Mouse (Mus musculus) limb, embryonic 14.5 days (tissue): Measurements from ENCODE around the gene Arhgef3. TPM values are rescaled to one million over a fixed set of nuclear protein-coding genes. Genes with fewer than 3 reads are reported as not detected.

Source experiments
- ATAC-seq: fragments of 200-750 bp; cut with Nextera tagmentation; 2 replicates; pipeline ENCODE4 v1.8.0; 2017; ENCODE audit warnings: low read depth, moderate number of reproducible peaks, moderate TSS enrichment; ENCODE audit not compliant: low FRiP score
- DNase-seq: peaks from one replicate; pipeline ENCODE4 v3.0.0-alpha.2; 2015; ENCODE audit warnings: low spot score
- H3K27ac ChIP-seq: fragments of 300-500 bp; sonication (generic); replicated peaks from 2 replicates; pipeline ENCODE4 v1.5.1; 2014; ENCODE audit warnings: low read depth, mild to moderate bottlenecking, low read length, moderate library complexity, mixed read lengths
- H3K27me3 ChIP-seq: fragments of 300-500 bp; sonication (generic); 2 replicates; pipeline ENCODE4 v1.6.1; 2014; ENCODE audit warnings: low read length, mixed read lengths; ENCODE audit not compliant: control insufficient read depth, insufficient read depth
- H3K36me3 ChIP-seq: fragments of 300-500 bp; sonication (generic); 2 replicates; pipeline ENCODE4 v1.6.1; 2014; ENCODE audit warnings: mild to moderate bottlenecking, low read length, moderate library complexity, mixed read lengths; ENCODE audit not compliant: control insufficient read depth, insufficient read depth
- H3K4me1 ChIP-seq: fragments of 300-500 bp; sonication (generic); 2 replicates; pipeline ENCODE4 v1.6.1; 2014; ENCODE audit warnings: antibody characterized with exemption, low read length, mixed read lengths; ENCODE audit not compliant: control insufficient read depth, insufficient read depth
- H3K4me2 ChIP-seq: fragments of 300-500 bp; sonication (generic); replicated peaks from 2 replicates; pipeline ENCODE4 v1.6.1; 2014; ENCODE audit warnings: low read depth, mild to moderate bottlenecking, low read length, moderate library complexity; ENCODE audit not compliant: severe bottlenecking
- H3K4me3 ChIP-seq: fragments of 300-500 bp; sonication (generic); replicated peaks from 2 replicates; pipeline ENCODE4 v1.5.1; 2014; ENCODE audit warnings: low read length
- H3K9ac ChIP-seq: fragments of 300-500 bp; sonication (generic); 2 replicates; pipeline ENCODE4 v1.6.1; 2014; ENCODE audit warnings: mild to moderate bottlenecking, low read depth, low read length, moderate library complexity; ENCODE audit not compliant: severe bottlenecking
- H3K9me3 ChIP-seq: fragments of 300-500 bp; sonication (generic); 2 replicates; pipeline ENCODE4 v1.6.1; 2016; ENCODE audit warnings: low read length; ENCODE audit not compliant: control insufficient read depth
- POLR2A ChIP-seq: fragments of 200-500 bp; IDR thresholded peaks from 2 replicates; pipeline ENCODE4 v1.8.0; 2012; ENCODE audit warnings: inconsistent platforms, mild to moderate bottlenecking, moderate library complexity, borderline replicate concordance; ENCODE audit not compliant: insufficient read depth, insufficient read length; ENCODE audit errors: extremely low read depth
- WGBS: fragments of 180-500 bp; shearing (Covaris S2); extraction: QIAGEN DNeasy Blood & Tissue Kit; methylation state at CpG from one replicate; pipeline ENCODE4 v1.1.7; 2014; 5-methylcytosine and 5-hydroxymethylcytosine counted together
- polyA plus RNA-seq, 2 experiments: library from polyadenylated mRNA; depleted of rRNA in 1 of 2; stranded (reverse) in 1 of 2; unstranded in 1 of 2; fragments of >200 nt; fragmentation: Nextera tagmentation in 1 of 2; extraction: Ambion mirVana in 1 of 2; gene quantifications; 2 replicates each; pipeline versions ENCODE4 v1.2.1 to v1.2.3; 2012 to 2014

The Arhgef3 gene
- polyA plus RNA-seq, 2 experiments: 14.3 to 22.5 TPM

DNA sequence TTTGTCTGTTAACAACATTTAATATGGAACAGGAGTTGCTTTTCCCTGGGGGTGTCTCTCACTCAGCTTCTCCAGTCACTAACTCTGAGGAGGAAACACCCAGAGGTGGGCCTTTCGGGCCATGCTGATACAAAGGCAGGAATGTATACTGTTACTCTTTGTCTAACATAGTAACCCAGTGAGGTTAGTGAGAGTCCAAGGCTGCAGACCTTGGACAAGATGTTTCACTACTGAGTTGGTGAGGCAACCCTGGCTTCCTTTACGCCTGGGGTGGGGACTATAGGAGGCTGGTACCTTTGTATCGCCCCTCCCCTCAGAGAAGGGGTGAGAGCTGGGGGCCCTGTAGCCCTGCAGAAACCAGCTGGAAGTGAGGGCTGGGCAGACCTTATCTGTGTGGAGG is 7.9 kb downstream of the Arhgef3 start:
- no peak for ATAC-seq
- H3K27ac ChIP-seq: no peak overlapping the region
- DNase-seq: no peak
- H3K27me3 ChIP-seq: no peaks in the 10 kb centered on the region
- H3K4me2 ChIP-seq: no peak overlapping the region
- TF ChIP-seq POLR2A: no peak
- no peak overlapping the region for H3K9ac ChIP-seq
- WGBS: 62% methylated on average over 3 of the region's 3 CpGs
- H3K36me3 ChIP-seq: no peaks in the 10 kb centered on the region
- H3K4me1 ChIP-seq: peaks cover 7% of the 10 kb centered on the region
- no peak overlapping the region for H3K4me3 ChIP-seq
- H3K9me3 ChIP-seq: no peaks in the 10 kb centered on the region

DNA sequence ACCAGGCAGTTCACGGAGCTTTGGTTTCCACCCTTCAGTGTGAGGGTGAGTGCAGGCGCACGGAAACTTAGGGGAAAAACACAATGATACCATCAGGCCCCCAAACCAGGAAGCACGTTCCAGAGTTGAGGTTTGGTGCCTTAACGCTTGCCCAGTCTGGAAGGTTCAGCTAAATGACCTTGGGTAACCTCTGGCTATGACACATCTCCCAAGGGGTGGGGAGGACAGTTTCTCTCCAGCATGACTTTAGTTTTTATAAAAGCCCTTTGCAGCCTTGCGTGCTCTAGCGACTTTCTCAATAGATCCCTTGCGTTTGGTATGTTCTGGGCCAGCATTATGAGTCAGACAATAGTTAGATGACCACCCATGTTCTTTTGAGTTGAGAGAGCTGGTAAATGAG is 8.8 kb downstream of the Arhgef3 start:
- 47% methylated on average over 8 of the region's 8 CpGs for WGBS
- Histone ChIP-seq H3K9ac (no peak overlapping the region), H3K27me3 (no peaks in the 10 kb centered on the region), H3K4me1 (peaks cover 7% of the 10 kb centered on the region), H3K9me3 (no peaks in the 10 kb centered on the region), H3K4me3 (no peak overlapping the region), H3K27ac (no peak overlapping the region), H3K36me3 (no peaks in the 10 kb centered on the region), H3K4me2 (no peak overlapping the region)
- no peak for ATAC-seq
- TF ChIP-seq POLR2A: no peak
- DNase-seq: no peak

DNA sequence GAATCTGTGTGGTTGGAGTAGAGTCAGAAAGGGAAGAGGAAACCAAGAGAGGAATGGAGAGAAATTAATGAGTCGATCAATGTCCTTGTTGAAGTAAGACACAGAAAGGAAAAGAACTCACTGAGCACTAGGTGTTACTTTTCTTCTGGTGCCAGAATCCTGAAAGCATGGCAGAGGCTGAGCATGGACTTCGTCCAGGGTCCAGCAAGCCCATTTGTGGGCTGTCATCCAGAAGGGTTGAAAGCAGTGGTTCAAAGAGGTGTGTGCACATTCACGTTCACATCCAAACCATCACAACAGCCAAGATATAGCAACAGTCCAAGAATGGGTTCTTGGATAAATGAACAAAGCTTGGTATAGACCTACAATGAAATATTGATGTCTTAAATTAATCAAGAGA is 15.3 kb downstream of the Arhgef3 start:
- Histone ChIP-seq H3K27ac (no peak overlapping the region), H3K4me1 (no peaks in the 10 kb centered on the region), H3K27me3 (no peaks in the 10 kb centered on the region), H3K9me3 (no peaks in the 10 kb centered on the region), H3K9ac (no peak overlapping the region), H3K4me3 (no peak overlapping the region), H3K4me2 (no peak overlapping the region), H3K36me3 (no peaks in the 10 kb centered on the region)
- no peak for TF ChIP-seq POLR2A
- no peak for DNase-seq
- no peak for ATAC-seq
- 85% methylated on average over 3 of the region's 3 CpGs for WGBS

DNA sequence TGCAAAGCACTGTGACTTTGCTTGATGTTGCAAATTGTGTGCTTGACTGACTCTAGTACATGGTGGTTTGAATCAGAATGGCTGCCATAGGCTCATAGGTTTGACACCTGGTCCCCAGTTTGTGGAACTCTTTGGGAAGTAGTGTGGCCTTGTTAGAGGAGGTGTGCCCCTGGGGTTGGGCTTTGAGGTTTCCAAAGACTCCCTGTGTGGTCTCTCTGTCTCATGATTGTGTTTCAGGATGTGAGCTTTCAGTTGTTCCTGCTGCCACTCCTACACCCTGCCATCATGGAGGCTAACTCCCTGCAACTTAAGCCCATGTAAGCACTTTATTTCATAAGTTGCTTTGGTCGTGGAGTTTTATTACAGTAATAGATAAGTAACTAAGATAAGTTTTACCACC is 16.0 kb downstream of the Arhgef3 start:
- WGBS: 70% methylated on average over 1 of the region's 1 CpGs
- H3K27me3 ChIP-seq: no peaks in the 10 kb centered on the region
- H3K27ac ChIP-seq: no peak overlapping the region
- H3K36me3 ChIP-seq: no peaks in the 10 kb centered on the region
- H3K4me3 ChIP-seq: no peak overlapping the region
- H3K4me1 ChIP-seq: no peaks in the 10 kb centered on the region
- no peak overlapping the region for H3K4me2 ChIP-seq
- H3K9me3 ChIP-seq: no peaks in the 10 kb centered on the region
- TF ChIP-seq POLR2A: no peak
- ATAC-seq: no peak
- no peak for DNase-seq
- no peak overlapping the region for H3K9ac ChIP-seq

DNA sequence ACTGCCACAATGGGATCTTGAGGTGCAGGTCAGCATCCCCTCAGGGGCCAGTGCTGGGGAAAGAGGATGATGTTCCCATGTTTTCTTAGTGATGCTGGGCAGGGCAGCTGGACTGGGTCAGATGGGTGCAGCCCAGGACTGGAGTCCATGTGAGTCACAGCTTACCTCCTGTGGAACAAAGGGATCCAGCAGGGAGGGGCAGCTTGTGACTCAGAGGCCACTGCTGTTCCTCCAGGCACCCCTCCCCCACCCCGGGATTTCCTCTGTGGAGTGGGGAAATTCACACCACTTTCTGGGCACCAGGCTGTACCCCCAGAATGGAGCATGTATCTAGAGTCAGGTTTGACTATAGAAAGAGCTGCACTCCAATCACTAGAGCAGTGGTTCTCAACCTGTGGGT is 16.8 kb downstream of the Arhgef3 start:
- no peak for TF ChIP-seq POLR2A
- WGBS: 74% methylated on average over 1 of the region's 1 CpGs
- H3K4me3 ChIP-seq: no peak overlapping the region
- no peaks in the 10 kb centered on the region for H3K27me3 ChIP-seq
- no peak overlapping the region for H3K9ac ChIP-seq
- H3K4me2 ChIP-seq: no peak overlapping the region
- no peak for ATAC-seq
- H3K9me3 ChIP-seq: no peaks in the 10 kb centered on the region
- H3K4me1 ChIP-seq: no peaks in the 10 kb centered on the region
- no peaks in the 10 kb centered on the region for H3K36me3 ChIP-seq
- H3K27ac ChIP-seq: no peak overlapping the region
- no peak for DNase-seq

DNA sequence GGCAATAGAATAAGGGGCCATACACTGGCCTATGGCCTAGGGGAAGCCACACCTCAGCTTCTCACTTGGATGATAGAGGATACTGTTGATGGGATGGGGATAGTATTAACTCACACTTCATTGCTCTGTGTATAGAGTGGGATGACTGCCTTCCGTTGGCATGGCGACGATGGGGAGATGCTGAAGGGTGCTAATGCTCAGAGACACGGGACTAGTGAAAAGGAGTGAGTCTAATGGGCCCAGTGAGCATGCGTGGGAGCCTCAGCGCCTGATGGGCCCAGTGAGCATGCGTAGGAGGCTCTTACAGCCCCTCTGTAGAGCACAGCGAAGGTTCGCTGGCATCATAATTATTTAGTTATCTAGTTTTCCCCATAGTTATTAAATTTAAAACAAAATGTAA is 24.2 kb downstream of the Arhgef3 start:
- Histone ChIP-seq H3K9ac (no peak overlapping the region), H3K27ac (no peak overlapping the region), H3K9me3 (no peaks in the 10 kb centered on the region), H3K4me3 (no peak overlapping the region), H3K4me2 (no peak overlapping the region), H3K36me3 (no peaks in the 10 kb centered on the region), H3K4me1 (0 out of 2 replicates have a peak, but pooled peaks cover 1% of the 10 kb centered on the region), H3K27me3 (no peaks in the 10 kb centered on the region)
- WGBS: 88% methylated on average over 9 of the region's 9 CpGs
- DNase-seq (no peak), ATAC-seq (no peak)
- TF ChIP-seq POLR2A: no peak
